Mouse (Mus musculus) ovary, postnatal 10 days (tissue): ENCODE results near the gene Snx11.
"Not testable (repeated sequence)": the region's sequence is repeated elsewhere in the genome, so short reads cannot be mapped to it uniquely, and the experiment has no call there.

Experiments
- DNase-seq: peaks from one replicate; pipeline ENCODE4 v3.0.0; 2022; ENCODE audit warnings: low spot score

Snx11 gene

DNA sequence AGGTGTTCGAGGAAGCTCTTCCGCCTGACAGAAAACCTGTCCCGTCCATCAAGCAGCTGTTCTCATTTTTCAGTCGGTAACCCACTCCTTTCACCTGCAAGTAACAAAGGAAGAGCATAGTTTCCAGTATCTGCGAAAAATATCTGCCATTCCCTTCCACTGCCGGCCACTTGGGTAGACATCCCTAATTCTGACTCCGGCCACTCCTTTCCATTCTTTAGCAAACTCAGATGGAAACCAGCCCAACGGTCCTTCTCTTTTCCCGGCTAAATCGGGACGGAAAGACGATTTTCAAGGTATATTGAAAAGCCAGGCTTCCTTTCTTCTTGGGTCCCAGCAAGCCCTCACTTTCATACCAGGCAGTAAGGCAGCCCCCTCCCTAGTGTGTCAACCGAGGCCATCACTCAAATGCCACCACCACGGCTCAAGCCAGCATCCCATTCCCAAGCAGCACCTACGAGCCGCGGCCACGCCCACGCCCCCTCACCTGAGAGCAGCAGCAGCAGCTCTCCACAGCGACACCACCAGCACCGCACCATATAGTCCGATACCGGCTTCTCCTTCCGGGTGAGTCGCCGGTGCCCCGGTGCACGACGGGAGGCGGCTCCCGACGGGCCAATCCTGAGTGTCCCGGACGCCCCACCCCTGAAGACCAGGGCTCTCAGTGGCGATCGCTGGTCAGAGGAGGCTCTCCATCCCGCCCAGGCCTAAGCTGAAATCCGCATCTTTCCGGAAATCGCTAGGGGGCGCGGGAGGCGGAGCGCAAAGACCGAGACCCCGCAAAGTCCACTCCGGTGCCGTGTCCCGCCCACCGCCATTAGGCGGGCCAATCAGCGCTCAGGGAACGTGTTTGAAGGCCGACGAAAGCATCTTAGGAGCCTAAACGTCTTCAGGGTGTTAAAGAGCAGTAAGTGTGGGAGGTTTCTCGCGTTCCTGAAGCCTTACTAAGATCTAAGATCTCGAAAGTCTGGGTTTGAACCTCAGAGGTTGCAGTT lies at the start of gene Snx11:
Gene Snx11 (minus strand): TSS at position 592 of the 995 bp plus-strand sequence.
- DNase-seq = peak; percentile 96

DNA sequence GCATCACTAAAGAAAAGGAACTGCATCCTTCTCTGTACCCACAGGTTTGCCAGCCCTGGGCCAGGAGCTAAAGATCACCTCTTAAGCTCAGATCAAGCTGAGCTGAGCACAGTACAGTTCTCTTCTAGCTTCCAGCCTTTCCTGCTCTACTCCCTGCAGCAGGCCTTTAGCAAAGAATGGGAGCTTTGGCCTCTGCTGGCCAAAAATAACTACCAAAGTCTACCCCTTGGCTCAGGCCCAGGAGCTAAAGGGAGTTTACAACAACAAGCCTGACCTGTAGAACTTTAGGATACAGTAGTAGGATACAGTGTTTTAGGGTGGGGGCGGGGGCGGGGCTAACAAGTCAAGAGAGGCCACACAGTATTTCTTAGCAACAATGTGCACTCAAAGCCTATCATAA lies 49.1 kb upstream of the Snx11 start:
- no peak for DNase-seq

DNA sequence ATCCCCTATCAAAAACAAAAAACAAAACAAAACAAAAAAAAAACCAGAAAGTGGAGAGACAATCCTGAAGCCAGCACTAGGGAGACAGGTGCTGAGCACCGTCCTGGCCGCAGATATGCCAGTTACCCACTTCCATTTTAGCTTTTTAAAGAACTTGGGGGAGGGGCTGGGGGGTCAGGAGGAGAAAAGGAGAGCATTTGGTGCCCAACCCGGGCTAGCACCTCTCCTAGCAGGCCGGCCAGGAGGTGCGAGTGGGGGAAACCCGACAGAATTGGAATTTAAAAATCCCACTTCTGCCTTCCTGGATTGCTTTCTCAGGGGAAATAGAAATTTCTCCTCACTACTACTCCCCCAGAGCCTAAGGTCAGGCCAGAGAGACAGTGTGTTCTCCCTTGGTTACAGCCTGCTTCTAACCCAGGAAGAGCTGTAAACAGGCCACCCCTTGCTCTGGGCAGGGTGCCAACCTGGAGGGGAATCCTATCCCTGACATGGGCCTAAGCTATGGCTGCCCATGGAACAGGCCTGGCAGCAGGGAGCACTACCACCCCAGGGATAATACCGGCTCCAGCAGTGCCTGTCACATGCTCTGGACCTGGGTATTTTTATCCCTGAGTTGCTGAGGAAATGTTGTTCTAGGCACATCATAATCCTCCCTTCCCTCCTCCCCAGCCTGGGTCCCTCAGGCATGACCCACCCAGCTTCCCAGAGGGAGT lies 47.6 kb upstream of the Snx11 start:
- peak; percentile 52 for DNase-seq

DNA sequence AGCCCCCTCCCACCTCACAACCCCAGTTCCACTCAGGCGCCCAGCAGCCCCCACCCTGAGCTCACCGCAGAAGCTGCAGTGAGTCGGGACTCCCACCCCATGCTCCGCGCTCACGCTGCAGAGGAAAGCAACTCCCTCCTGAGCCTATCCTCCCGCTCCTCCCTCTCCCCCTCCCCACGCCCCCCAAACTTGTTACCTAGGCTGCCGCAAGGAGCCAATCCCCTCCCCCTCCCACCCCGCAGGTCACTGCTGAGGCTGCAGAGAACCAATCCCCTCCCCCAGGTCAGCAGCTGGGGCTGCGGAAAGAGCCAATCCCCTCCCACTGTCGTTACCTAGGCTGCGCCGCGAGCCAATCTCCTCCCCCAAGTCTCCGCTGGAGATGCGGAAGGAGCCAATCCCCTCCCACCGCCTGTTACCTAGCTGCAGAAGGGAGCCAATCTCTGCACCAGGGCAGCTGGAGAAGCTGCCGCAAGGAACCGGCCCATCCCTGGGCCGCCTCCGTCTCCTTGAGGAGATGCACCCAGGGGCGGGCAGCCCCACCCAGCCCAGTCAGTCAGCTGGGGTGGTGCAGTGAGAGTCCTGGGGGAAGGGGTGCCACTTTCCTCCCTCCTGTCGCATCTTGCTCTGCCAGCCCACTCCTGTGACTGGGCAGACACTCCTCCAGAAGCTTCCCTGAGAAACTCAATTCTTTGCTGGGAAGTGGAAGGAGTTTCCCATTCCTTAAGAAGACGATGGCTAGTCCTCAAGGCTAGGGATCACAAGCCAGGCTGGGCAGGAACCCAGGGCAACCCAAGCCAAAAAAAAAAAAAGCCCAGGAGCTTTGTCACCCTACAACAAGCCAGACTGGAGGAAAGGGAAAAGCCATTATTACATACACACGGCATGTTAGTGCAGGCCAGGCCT lies 46.8 kb upstream of the Snx11 start:
- peak; percentile 49 for DNase-seq

DNA sequence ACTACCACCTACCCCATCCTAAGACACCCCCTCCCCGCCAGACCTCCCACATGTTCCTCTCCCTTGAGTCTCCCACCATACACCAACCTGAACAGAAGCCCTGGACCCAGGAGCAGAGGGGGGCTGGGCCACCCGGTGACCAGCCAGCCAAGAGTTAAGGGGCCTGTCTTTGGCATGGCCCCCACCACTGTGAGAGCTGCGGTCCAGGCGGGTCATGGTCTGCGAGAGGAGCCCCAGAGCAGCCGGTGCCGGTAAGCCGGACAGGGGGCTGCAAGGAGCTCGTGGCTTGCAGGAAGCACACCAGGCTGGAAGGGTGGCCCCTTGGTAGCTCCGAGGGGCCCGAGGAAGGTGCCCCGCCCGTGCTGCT lies 46.1 kb upstream of the Snx11 start:
- no peak for DNase-seq

DNA sequence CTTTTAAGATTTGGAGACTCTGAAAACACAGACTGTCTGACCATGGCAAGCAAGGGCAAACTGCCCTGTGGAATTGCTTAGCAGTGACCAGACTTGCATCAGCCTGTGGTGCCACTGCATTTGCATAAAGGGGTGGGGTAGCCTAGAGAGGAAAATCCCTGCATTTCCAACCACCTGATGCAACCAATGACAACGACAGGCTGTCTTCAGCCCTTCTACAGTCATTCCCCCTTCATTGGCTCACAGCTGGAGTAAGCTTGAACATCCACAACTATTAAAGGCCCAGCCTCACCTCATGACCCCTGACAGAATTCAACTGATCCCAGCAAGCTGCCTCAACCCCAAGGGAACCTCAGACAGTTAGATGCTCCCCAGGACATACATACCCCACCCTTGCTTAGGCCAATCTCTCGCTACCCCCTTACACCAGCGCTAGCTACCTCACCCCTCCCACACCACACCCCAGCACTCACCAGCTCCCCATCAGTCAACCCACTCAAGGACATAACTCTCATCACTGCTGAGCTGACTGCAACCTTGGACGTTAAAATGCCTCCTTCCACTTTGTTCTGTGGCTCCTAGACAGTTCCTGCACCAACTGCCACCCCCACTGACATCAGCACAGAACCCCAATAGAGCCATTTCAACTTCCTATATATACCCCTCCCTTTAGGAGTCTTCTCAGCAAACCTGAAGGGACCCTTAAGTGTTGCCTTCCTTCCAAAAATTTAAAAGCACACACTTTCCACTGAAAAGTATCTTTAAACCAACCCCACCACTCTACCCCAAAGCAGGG lies 45.5 kb upstream of the Snx11 start:
- DNase-seq = no peak

DNA sequence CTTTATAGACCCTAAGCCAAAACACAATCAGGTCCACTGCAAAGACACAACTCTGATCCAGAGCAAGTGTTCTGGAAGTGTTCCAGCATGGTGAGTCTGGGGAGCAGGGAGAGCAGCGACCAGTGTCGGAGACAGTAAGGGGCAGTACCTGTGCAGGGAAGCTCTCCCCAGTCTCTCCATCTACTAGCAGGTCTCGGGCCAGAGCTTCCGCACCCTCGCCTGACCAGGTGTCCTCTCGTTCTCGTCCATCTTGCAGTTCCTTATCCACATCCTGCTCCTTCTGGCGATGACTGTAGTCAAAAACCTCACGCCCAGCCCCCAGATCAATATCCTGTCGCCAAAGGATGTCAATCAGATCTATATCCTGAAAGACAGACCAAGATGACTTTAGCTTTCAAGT lies 44.6 kb upstream of the Snx11 start:
- DNase-seq = no peak

DNA sequence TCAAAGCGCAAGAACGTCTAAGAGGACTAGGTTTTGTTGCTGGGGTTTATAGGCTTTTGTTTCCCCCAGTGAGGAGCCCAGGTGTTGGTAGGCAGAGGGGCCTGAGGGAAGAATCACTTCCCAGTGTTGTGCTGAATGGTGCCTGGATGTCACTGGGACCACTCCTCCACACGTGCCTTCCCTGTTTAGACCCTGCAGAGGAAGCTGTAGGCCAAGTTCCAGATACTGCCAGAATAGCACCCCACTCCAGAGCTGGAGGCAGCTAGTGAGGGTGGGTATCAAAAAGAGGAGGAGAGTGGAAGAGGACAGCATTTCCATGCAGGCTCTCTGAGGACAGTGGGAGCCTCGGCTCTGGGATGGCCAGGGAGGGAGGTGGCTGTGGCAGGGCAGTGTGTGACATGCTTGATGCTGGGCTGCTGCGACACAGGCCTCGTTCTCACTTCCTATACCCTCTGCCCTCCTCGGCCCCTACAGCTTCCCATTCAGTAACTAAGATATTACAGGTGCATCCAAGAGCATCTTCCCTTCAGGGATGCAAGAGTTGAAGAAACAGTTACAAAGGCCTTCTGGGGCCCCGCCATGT lies 40.9 kb upstream of the Snx11 start:
- no peak for DNase-seq

DNA sequence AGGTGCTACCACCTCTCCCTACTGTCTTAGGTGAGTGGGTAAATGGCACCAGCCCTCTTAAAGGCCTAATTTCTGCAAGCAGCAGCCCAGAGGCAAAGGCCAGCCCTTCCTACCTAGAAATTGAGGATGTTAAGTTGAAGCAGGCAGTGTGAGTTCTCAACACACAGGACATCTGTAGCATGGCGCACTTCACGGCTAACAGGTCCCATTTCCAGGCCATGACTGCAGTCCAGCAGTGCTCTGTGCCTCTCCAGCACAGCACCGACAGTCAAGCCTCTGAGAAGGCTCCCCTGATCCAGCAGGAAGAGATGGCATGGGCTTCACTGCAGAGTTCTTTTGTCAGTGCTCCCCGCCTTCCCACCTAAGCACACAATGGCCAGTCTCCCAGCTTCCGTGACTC lies 39.6 kb upstream of the Snx11 start:
- DNase-seq = no peak

DNA sequence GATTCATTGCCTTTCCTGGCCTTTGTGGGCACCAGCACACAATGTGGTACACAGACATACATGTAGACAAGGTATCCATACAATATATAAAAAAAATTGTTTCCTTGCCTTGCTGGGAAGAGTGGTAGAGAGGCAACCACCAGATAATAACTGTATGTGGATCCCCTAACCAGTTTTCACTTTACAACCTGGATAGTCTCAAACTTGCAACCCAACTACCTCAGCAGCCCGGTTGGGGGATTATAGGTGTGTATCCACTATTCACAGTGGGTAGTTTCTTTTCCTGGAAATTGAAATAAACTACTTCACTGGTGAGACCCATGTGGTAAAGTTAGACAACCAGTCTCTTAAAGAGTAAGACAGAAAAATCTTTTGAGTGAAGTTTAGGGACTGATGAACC lies 39.1 kb upstream of the Snx11 start:
- DNase-seq = no peak

DNA sequence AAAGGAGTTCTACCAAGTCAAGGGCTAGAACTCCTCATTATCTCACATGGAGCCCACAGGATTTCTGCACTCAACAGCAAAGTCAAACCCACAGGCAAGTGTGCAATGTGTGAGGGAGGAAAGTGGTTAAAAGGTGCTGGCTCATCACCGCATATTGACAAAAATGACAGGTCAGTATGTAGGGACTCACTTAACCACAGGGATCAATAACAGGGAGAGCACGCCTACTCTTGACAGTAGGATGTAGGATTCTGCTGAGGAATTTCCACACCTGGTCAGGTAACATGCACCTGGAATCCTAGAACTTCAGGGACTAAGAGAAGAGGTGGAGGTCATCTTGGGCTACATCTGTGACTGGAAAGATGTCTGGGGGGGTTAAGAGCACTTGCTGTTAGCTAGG lies 38.5 kb upstream of the Snx11 start:
- DNase-seq = no peak

DNA sequence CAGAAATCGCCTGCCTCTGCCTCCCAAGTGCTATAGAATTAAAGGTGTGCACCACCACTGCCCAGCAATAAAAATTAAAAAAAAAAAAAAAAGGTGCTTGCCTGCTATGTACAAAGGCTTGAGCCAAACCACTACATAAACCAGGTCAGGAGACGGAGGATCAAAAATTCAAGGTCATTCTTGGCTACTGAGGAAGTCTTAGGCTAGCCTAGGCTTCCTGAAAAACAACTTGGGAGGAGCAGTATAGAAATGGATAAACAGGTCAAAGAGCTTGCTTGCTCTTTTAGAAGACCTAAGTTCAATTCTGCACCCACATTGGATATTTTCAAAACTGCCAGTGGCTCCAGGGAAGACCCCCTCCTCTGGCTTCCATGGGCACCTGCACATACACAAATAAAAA lies 37.1 kb upstream of the Snx11 start:
- DNase-seq = no peak

DNA sequence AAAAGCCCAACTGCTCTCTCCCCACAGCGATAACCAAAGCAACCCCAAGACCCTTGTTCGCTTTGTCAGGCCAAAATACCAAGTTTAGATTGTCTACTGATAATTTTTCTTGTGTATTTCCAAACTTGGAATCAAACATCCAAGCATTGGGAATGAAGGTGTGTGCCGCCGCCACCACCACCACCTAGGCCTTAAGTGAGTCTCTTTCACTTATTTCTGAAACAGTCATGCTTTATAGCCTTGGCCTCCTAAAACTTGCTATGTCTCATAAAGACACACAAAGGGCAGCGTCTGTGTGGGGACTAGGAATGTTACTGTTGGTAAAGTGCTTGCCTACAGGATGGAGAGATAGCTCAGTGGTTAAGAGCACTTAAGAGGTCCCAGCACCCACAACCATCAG lies 36.6 kb upstream of the Snx11 start:
- no peak for DNase-seq

DNA sequence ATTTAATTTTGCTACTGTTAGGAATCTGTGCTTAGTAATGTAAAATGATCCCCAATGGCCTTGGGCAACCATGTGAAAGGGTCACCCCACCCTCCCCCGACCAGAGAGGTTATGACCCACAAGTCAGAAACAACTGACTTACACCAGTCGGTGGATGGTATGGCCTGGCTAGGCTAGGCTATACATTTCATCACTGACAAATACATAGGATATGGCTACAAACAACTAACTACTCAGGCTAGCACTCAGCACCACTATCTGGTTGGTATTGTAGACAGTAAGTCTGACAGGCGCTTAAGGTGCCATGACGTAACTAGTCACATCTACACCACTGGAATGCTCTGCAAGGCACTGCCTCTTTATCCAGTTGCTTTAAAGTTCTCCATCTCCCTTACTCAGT lies 36.1 kb upstream of the Snx11 start:
- no peak for DNase-seq

DNA sequence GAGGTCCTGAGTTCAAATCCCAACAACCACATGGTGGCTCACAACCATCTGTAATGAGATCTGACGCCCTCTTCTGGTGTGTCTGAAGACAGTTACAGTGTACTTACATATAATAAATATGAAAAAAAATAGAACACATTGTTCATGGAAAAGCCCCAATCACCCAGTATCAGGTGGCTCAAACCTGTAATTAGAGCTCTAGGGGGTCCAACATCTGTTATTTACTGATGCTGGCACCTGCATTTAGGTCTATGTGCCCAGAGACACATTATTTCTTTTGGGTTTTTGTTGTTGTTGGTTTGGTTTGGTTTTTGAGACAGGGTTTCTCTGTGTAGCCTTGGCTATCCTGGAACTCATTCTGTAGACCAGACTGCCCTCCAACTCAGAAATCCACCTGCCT lies 33.8 kb upstream of the Snx11 start:
- not testable (repeated sequence) for DNase-seq

DNA sequence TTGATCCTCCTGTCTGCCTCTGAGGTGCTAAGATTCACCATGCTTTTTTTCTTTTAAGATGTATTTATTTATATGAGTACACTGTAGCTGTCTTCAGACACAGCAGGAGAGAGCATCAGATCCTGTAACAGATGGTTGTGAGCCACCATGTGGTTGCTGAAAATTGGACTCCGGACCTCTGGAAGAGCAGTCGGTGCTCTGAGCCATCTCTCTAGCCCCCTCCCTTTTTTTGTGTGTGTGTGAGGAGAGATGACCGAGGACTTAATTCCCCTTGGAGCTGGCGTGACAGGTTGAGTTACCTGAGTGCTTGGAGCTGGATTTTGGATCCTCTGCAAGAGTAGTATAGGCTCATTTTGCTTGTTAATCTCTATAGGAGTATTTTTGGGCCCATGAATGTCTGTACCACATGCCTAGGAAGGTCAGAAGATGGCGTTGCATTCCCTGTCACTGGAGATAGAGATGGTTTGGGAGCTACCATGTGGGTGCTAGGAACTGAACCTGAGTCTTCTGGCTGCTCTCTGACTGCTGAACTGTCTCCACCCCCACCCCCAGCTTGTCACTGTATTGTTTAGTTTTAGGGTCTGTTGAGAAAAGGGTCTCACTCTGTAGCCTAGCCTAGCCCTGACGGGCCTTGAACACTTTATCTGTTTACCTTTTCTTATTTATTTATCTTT lies 32.3 kb upstream of the Snx11 start:
- no peak for DNase-seq

DNA sequence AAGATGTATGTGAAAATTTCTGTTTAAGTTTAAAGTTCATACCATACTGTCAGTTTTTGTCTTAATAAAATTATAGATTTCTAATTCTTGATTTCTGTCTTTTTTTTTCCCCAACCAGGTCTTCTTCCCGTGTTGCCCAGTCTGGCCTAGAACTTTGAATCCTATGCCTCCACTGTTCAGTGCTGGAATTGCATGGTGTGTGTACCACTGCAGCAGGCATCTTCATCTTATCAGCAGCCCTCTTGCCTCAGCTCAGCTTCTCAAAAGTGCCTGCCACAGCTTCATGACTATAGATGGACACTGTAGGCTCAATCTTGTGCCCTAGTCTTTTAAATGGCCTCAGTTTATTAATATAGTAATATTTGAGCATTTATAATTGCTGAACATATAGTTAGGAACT lies 30.7 kb upstream of the Snx11 start:
- no peak for DNase-seq

DNA sequence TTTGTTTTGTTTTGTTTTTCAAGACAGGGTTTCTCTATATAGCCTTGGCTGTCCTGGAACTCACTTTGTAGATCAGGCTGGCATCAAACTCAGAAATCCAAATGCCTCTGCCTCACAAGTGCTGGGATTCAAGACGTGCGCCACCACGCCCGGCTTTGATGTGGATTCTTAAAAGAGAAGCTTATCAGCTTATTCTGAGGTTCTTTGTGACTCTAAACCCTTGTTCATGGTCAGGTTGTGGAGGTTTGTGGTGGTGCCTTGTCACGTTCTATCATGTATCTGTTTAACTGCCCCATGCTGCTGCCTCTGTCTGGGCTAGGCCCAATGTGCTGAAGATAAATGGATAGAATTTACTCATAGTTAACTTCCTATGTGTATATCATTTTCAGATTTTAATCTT lies 28.2 kb upstream of the Snx11 start:
- DNase-seq = no peak

DNA sequence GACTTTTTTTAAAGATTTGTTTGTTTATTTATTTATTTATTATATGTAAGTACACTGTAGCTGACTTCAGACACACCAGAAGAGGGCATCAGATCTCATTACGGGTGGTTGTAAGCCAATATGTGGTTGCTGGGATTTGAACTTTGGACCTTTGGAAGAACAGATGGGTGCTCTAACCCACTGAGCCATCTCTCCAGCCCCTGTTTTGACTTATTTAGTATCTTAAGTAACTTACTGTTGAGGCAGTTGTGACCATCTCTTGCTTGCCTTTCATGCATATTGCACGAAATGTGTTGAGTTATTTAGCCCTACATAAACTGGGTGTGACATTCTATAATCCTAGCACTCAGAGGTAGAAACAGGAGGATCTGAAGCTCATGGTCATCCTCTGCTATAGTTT lies 22.2 kb upstream of the Snx11 start:
- no peak for DNase-seq

DNA sequence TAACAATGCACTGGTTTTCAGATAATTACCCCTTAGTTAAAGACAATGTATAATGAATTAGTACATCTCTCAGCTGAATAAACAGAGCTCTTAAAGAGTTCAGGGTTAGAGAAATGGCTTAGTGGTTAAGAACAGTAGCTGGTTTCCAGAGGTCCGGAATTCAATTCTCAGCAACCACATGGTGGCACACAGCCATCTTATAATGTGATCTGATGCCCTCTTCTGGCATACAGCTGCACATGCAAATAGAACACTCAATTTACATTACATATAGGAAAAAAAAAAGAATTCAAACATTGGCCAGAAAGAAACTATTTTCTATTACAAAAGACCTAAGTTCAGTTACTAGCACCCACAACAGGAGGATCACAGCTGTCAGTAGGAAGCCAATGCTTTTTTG lies 19.2 kb upstream of the Snx11 start:
- DNase-seq = no peak

DNA sequence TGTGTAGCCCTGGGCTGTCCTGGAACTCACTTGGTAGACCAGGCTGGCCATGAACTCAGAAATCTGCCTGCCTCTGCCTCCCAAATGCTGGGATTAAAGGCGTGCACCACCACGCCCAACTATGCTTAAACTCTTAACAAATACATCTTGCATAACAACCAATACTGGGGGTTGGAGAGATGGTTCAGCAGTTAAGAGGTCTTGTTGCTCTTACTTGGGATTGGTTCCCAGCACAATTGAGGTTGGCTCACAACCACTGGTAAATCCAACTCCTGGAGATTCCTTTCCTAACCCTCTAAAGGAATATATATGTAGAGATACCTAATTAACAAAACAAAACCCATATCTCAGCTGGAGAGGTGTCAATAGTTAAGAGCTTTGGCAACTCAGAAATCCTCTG lies 18.7 kb upstream of the Snx11 start:
- no peak for DNase-seq
